In genomic region chr10:86971680-86972502, GRCm38 (mm10) we compare ENCODE assay signal across 8 mouse cellular contexts. TPM values are rescaled to one million over a fixed set of nuclear protein-coding genes. Genes with fewer than 3 reads are reported as not detected.
DNase-seq lines count a peak whose midpoint lies in the region; ATAC-seq lines count a peak whose summit lies in the region.

No protein-coding gene starts in this region.

- ATAC-seq in forebrain, embryonic 16.5 days = peak; percentile 79
- peak; percentile 81; the same call in 1 of the 2 replicates for ATAC-seq in hindbrain, embryonic 14.5 days (ENCODE audit: low FRiP score)

- 21% methylated on average over 13 of the region's 13 CpGs for WGBS in forebrain, embryonic 16.5 days
- WGBS in hindbrain, embryonic 14.5 days = 22% methylated on average over 13 of the region's 13 CpGs

- no peak overlapping the region for H3K27ac ChIP-seq in forebrain, embryonic 16.5 days (ENCODE audit: low read length)
- no peak overlapping the region for H3K27ac ChIP-seq in hindbrain, embryonic 14.5 days

- H3K9ac ChIP-seq in forebrain, embryonic 16.5 days (replicated peaks; ENCODE audit: low read depth, low read length) = no peak overlapping the region
- no peak overlapping the region for H3K9ac ChIP-seq in hindbrain, embryonic 14.5 days

- no peaks in the 10 kb centered on the region for H3K9me3 ChIP-seq in forebrain, embryonic 16.5 days (ENCODE audit: control insufficient read depth, low read length)
- H3K9me3 ChIP-seq in hindbrain, embryonic 14.5 days (ENCODE audit: control insufficient read depth, low read length) = no peaks in the 10 kb centered on the region

- H3K4me1 ChIP-seq in forebrain, embryonic 16.5 days (replicated peaks; ENCODE audit: control insufficient read depth, insufficient read depth, low read length) = 0 out of 2 replicates have a peak, but pooled peaks cover 2% of the 10 kb centered on the region
- H3K4me1 ChIP-seq in hindbrain, embryonic 14.5 days (replicated peaks; ENCODE audit: control insufficient read depth, insufficient read depth, low read length) = no peaks in the 10 kb centered on the region

- peak overlapping the region; percentile 39 for H3K4me2 ChIP-seq in forebrain, embryonic 16.5 days (ENCODE audit: low read length)
- peak overlapping the region; percentile 46 for H3K4me2 ChIP-seq in hindbrain, embryonic 14.5 days (replicated peaks)

- no peaks in the 10 kb centered on the region for H3K36me3 ChIP-seq in forebrain, embryonic 16.5 days (ENCODE audit: control insufficient read depth, insufficient read depth)
- H3K36me3 ChIP-seq in hindbrain, embryonic 14.5 days (replicated peaks; ENCODE audit: control insufficient read depth, insufficient read depth) = no peaks in the 10 kb centered on the region

- H3K4me3 ChIP-seq in forebrain, embryonic 16.5 days (replicated peaks; ENCODE audit: low read length) = no peak overlapping the region
- peak overlapping the region; percentile 14 for H3K4me3 ChIP-seq in hindbrain, embryonic 14.5 days (replicated peaks; ENCODE audit: low read length)

- DNase-seq in Muller cell, postnatal 12 days (ENCODE audit: inconsistent ontology term) = peak; percentile 35
- peak; percentile 13 for DNase-seq in cerebellum, adult 11 months
- DNase-seq in hindbrain, embryonic 14.5 days (ENCODE audit: low spot score) = peak; percentile 85
- peak; percentile 53 for DNase-seq in left cerebral cortex, adult 11 months (ENCODE audit: low spot score)
- peak; percentile 85 for DNase-seq in lung, postnatal 36 days
- DNase-seq in retina, postnatal 7 days (ENCODE audit: low read depth, low spot score) = peak; percentile 53
- no peak for DNase-seq in T-cell, adult 2 months (ENCODE audit: low spot score)

- no peaks in the 10 kb centered on the region for H3K27me3 ChIP-seq in forebrain, embryonic 16.5 days (replicated peaks; ENCODE audit: control insufficient read depth, insufficient read depth, low read length)
- no peaks in the 10 kb centered on the region for H3K27me3 ChIP-seq in hindbrain, embryonic 14.5 days (ENCODE audit: control insufficient read depth, insufficient read depth, low read length)

RNA-seq across cellular contexts. Expression of gene Stab2, which starts 35.9 kb away (rescaled TPM):
- polyA plus RNA-seq in forebrain, embryonic 16.5 days (2015; fragmentation: Nextera tagmentation; extraction: Ambion mirVana) = 0.06 and 0.15 TPM in 2 replicates
- polyA plus RNA-seq in hindbrain, embryonic 14.5 days (2014; fragmentation: Nextera tagmentation; extraction: Ambion mirVana) = 0.17 TPM in 1 of 2 replicates, not detected in the other
